Mouse (Mus musculus): ENCODE data around the gene Nck2. TPM values are rescaled to one million over a fixed set of nuclear protein-coding genes. Genes with fewer than 3 reads are reported as not detected.

Gene Nck2
- polyA plus RNA-seq, 1 experiment from 2014 or later = 41.4 TPM

GRCm38 (mm10) chr1:43565260-43565659, 120.9 kb downstream of the Nck2 start:
- Histone ChIP-seq H3K27me3 (ENCODE audit: control insufficient read depth, insufficient read depth, low read length) (no peaks in the 10 kb centered on the region), H3K4me3 (ENCODE audit: low read depth, low read length) (no peak overlapping the region), H3K9ac (ENCODE audit: low read length) (no peak overlapping the region), H3K9me3 (ENCODE audit: control insufficient read depth, low read length) (no peaks in the 10 kb centered on the region), H3K4me1 (replicated peaks; ENCODE audit: control insufficient read depth, insufficient read depth) (no peaks in the 10 kb centered on the region; the same call in 1 of the 2 replicates), H3K36me3 (ENCODE audit: control insufficient read depth, insufficient read depth, low read length) (peaks cover 3% of the 10 kb centered on the region; the same call in 1 of the 2 replicates), H3K27ac (replicated peaks) (no peak overlapping the region), H3K4me2 (replicated peaks; ENCODE audit: low read depth) (no peak overlapping the region)
- WGBS = 92% methylated on average over 4 of the region's 4 CpGs
- no peak for TF ChIP-seq EP300 (optimal IDR thresholded peaks at IDR 0.05)
- TF ChIP-seq CTCF (IDR thresholded peaks at IDR 0.05; ENCODE audit: low read depth) = no peak
- ATAC-seq (ENCODE audit: low FRiP score, low TSS enrichment) (no peak), DNase-seq (ENCODE audit: low spot score) (no peak)

GRCm38 (mm10) chr1:43566677-43567377, 122.4 kb downstream of the Nck2 start:
- Histone ChIP-seq H3K27ac (replicated peaks) (no peak overlapping the region), H3K36me3 (ENCODE audit: control insufficient read depth, insufficient read depth, low read length) (peaks cover 3% of the 10 kb centered on the region; the same call in 1 of the 2 replicates), H3K9me3 (ENCODE audit: control insufficient read depth, low read length) (no peaks in the 10 kb centered on the region), H3K9ac (ENCODE audit: low read length) (no peak overlapping the region), H3K4me2 (replicated peaks; ENCODE audit: low read depth) (no peak overlapping the region), H3K4me3 (ENCODE audit: low read depth, low read length) (no peak overlapping the region), H3K4me1 (replicated peaks; ENCODE audit: control insufficient read depth, insufficient read depth) (no peaks in the 10 kb centered on the region; the same call in 1 of the 2 replicates), H3K27me3 (ENCODE audit: control insufficient read depth, insufficient read depth, low read length) (no peaks in the 10 kb centered on the region)
- WGBS = 73% methylated on average over 8 of the region's 8 CpGs
- TF ChIP-seq CTCF (IDR thresholded peaks at IDR 0.05; ENCODE audit: low read depth) (no peak), EP300 (optimal IDR thresholded peaks at IDR 0.05) (no peak)
- no peak for DNase-seq (ENCODE audit: low spot score)
- ATAC-seq (ENCODE audit: low FRiP score, low TSS enrichment) = no peak

DNA sequence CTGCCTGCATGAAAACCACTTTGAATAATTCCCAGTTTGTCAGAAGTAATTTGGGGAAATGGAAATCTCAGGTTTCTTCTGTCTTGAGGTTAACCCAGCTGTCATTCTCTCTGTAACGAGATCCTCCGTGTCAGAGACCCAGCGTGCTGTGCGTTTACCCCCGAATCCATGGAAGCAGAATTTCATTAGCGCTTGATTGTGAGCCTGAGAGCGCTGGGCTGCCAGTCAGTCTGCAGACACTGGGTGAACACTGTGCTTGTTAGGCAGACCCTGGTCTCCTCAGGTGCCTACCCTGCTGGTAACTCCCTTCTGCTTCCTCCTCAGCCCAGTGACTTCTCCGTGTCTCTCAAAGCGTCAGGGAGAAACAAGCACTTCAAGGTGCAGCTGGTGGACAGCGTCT, 124.4 kb downstream of the Nck2 start:
- TF ChIP-seq EP300 (optimal IDR thresholded peaks at IDR 0.05) (no peak), CTCF (IDR thresholded peaks at IDR 0.05; ENCODE audit: low read depth) (no peak)

DNA sequence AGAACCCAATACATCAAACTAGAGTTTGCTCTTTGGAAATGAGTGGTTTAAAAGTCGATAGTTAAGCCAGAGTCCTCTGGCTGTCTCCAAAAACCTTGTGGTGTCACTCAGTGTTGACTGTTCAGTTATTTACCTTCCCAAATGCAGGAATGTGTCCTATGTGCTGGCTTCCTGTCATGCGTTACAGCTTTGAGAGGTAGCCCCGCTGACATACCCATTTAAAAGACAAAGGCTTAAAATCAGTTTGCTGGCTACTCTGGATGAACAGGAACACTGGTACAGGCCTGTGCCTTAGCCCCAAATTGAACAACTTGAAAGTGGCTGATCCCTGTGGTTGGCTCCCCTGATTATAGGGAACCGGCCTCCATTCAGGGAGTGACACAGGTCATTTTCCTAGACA, 126.7 kb downstream of the Nck2 start:
- Histone ChIP-seq H3K4me2 (replicated peaks; ENCODE audit: low read depth) (no peak overlapping the region), H3K4me3 (ENCODE audit: low read depth, low read length) (no peak overlapping the region), H3K9me3 (ENCODE audit: control insufficient read depth, low read length) (no peaks in the 10 kb centered on the region), H3K27ac (replicated peaks) (no peak overlapping the region), H3K36me3 (ENCODE audit: control insufficient read depth, insufficient read depth, low read length) (0 out of 2 replicates have a peak, but pooled peaks cover 3% of the 10 kb centered on the region), H3K9ac (ENCODE audit: low read length) (no peak overlapping the region), H3K4me1 (replicated peaks; ENCODE audit: control insufficient read depth, insufficient read depth) (no peaks in the 10 kb centered on the region; the same call in 1 of the 2 replicates), H3K27me3 (ENCODE audit: control insufficient read depth, insufficient read depth, low read length) (no peaks in the 10 kb centered on the region)
- ATAC-seq (ENCODE audit: low FRiP score, low TSS enrichment) (no peak), DNase-seq (ENCODE audit: low spot score) (no peak)
- WGBS = 90% methylated on average over 4 of the region's 4 CpGs
- TF ChIP-seq CTCF (IDR thresholded peaks at IDR 0.05; ENCODE audit: low read depth) (no peak), EP300 (optimal IDR thresholded peaks at IDR 0.05) (no peak)

More for the DNA sequence above, 124.4 kb downstream of the Nck2 start:
- H3K4me1 ChIP-seq (replicated peaks; ENCODE audit: control insufficient read depth, insufficient read depth) = no peaks in the 10 kb centered on the region; the same call in 1 of the 2 replicates
- 84% methylated on average over 10 of the region's 10 CpGs for WGBS
- H3K9ac ChIP-seq (ENCODE audit: low read length) = no peak overlapping the region
- peaks cover 3% of the 10 kb centered on the region; the same call in 1 of the 2 replicates for H3K36me3 ChIP-seq (ENCODE audit: control insufficient read depth, insufficient read depth, low read length)
- ATAC-seq (ENCODE audit: low FRiP score, low TSS enrichment) (no peak), DNase-seq (ENCODE audit: low spot score) (no peak)
- H3K27ac ChIP-seq (replicated peaks) = no peak overlapping the region
- H3K4me3 ChIP-seq (ENCODE audit: low read depth, low read length) = no peak overlapping the region
- H3K9me3 ChIP-seq (ENCODE audit: control insufficient read depth, low read length) = no peaks in the 10 kb centered on the region
- H3K27me3 ChIP-seq (ENCODE audit: control insufficient read depth, insufficient read depth, low read length) = no peaks in the 10 kb centered on the region
- no peak overlapping the region for H3K4me2 ChIP-seq (replicated peaks; ENCODE audit: low read depth)

GRCm38 (mm10) chr1:43574793-43575304, 130.5 kb downstream of the Nck2 start:
- H3K27me3 ChIP-seq (ENCODE audit: control insufficient read depth, insufficient read depth, low read length) = no peaks in the 10 kb centered on the region
- no peak overlapping the region for H3K4me3 ChIP-seq (ENCODE audit: low read depth, low read length)
- TF ChIP-seq EP300 (optimal IDR thresholded peaks at IDR 0.05) (no peak), CTCF (IDR thresholded peaks at IDR 0.05; ENCODE audit: low read depth) (no peak)
- H3K4me2 ChIP-seq (replicated peaks; ENCODE audit: low read depth) = no peak overlapping the region
- no peak overlapping the region for H3K27ac ChIP-seq (replicated peaks)
- no peaks in the 10 kb centered on the region for H3K36me3 ChIP-seq (ENCODE audit: control insufficient read depth, insufficient read depth, low read length)
- no peaks in the 10 kb centered on the region for H3K9me3 ChIP-seq (ENCODE audit: control insufficient read depth, low read length)
- DNase-seq (ENCODE audit: low spot score) (no peak), ATAC-seq (ENCODE audit: low FRiP score, low TSS enrichment) (no peak)
- 84% methylated on average over 3 of the region's 3 CpGs for WGBS
- H3K9ac ChIP-seq (ENCODE audit: low read length) = no peak overlapping the region
- H3K4me1 ChIP-seq (replicated peaks; ENCODE audit: control insufficient read depth, insufficient read depth) = no peaks in the 10 kb centered on the region

- Histone ChIP-seq H3K36me3 (ENCODE audit: control insufficient read depth, insufficient read depth, low read length) (no peaks in the 10 kb centered on the region), H3K9me3 (ENCODE audit: control insufficient read depth, low read length) (no peaks in the 10 kb centered on the region), H3K27me3 (ENCODE audit: control insufficient read depth, insufficient read depth, low read length) (no peaks in the 10 kb centered on the region), H3K27ac (replicated peaks) (no peak overlapping the region), H3K4me2 (replicated peaks; ENCODE audit: low read depth) (no peak overlapping the region), H3K4me1 (replicated peaks; ENCODE audit: control insufficient read depth, insufficient read depth) (no peaks in the 10 kb centered on the region), H3K4me3 (ENCODE audit: low read depth, low read length) (no peak overlapping the region), H3K9ac (ENCODE audit: low read length) (no peak overlapping the region)
- 72% methylated on average over 3 of the region's 3 CpGs for WGBS
- DNase-seq (ENCODE audit: low spot score) (no peak), ATAC-seq (ENCODE audit: low FRiP score, low TSS enrichment) (no peak)
- TF ChIP-seq EP300 (optimal IDR thresholded peaks at IDR 0.05) (no peak), CTCF (IDR thresholded peaks at IDR 0.05; ENCODE audit: low read depth) (no peak)
Observed at GRCm38 (mm10) chr1:43577371-43577770, 133.0 kb downstream of the Nck2 start.

All from stomach, postnatal 0 days (tissue).